Mouse (Mus musculus) cerebellum, postnatal 25 days (tissue): ENCODE results near the gene 1700016H13Rik.

ENCODE experiments used
- DNase-seq, 2 experiments: peaks; one replicate each; pipeline ENCODE4 v3.0.0; 2021; ENCODE audit warnings: mixed read lengths in 2 of 2

Gene 1700016H13Rik

DNA sequence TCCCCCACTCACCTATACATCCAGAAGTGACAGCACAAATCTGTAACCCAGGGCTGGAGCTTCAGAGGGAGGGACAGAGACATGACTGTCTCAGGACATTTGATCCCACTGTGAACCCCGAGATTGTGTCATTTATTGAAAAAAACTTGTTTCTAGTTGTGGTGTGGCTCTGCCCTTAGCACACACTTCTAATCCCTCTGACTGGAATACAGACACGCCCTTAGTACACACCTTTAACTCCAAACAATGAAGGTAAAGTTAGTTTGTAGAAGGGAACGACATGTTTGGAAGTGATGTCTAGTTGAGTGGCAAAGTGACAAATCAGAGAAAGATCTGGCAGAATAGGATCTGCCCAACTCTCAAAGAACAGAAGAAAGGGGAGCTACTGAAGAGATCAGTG lies 16.0 kb upstream of the 1700016H13Rik start:
- DNase-seq = no peak

DNA sequence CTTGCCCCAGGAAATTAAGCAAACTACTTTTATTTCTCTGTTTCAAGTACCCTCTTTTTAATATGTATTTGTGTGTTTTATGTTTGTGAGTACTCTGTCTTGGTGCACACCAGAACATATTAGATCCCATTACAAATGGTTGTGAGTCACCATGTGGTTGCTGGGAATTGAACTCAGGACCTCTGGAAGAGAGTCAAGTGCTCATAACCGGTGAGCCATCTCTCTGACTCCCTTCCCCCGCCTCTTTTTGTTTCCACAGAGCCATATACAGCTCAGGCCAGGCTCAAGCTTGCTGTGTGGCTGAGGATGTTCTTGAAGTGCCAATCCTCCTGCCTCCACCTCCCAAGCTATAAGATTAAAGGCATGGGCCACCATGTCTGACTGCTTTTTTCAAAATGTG lies 10.1 kb upstream of the 1700016H13Rik start:
- no peak for DNase-seq

DNA sequence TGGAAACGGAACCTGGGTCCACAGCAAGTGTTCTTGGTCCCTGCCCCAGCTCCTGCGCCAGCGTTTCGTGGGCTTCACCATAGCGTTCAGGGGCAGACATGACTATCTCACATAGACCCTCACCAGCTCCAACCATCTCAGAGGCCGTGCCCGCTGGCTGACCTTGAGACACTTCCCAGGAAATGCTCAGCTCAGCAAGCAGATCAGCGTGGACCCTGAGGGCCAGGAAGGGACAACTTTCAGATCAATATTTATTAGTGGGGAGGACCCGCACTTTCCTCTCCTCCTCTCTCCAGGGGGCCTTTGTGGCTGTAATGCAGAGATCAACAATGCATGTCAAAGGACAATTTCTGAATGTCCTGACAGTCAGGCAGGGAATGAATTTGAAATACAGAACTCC lies 9.1 kb upstream of the 1700016H13Rik start:
- no peak for DNase-seq

DNA sequence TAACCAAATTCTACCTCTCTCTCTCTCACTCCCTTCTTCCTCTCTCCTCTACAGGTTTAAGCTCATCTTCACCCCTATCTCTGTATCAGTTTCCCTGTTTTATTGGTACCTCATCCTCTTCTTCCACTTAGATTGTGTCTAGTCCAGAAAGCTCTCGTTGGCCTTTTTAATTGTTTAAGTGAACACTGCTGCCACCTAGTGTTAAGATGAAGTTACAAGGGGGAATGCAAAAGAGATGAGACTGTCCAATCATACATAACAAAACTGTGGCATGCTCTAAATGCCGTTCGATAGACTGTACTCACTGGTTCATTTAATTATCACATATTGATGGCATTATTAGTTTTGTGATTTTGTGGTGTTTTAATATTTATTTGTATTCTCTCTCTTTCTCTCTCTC lies 3.8 kb upstream of the 1700016H13Rik start:
- DNase-seq = peak in 1 of 2 experiments; percentile 27

DNA sequence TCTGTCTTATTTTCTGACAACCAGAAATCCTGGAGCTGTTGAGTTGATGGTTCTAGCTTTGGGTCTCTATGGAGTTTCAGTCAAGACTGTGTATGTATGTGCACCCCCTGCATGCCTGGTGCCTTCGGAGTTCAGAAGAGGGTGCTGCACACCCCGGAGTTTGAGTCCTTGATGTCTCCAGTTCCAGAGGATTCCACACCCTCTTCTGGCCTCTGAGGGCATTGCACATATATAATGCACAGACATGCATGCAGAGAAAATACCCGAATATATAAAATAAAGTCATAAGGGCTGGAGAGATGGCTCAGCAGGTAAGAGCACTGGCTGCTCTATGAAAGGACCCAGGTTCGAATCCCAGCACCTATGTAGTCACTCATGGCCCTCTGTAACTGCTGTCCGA lies 3.1 kb upstream of the 1700016H13Rik start:
- peak in 1 of 2 experiments; percentile 26 for DNase-seq

DNA sequence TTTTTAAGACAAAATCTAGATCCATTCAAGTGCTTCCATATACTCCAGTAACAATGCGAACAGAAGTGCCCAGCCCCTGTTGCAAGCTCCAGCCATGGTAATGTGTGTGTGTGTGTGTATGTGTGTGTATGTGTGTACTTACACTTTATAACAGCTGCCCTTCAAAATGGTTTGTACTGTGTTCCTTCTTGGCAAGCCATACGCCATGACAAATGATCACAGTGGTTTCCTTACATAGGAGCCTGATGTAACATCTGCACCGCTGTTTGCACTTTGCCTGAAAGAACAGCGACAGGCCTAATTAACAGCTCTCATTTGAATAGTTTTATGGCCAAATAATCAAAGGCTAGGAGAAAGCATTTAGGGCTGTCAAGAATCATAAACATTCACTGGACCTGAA lies 1.0 kb downstream of the 1700016H13Rik start:
- DNase-seq = no peak

DNA sequence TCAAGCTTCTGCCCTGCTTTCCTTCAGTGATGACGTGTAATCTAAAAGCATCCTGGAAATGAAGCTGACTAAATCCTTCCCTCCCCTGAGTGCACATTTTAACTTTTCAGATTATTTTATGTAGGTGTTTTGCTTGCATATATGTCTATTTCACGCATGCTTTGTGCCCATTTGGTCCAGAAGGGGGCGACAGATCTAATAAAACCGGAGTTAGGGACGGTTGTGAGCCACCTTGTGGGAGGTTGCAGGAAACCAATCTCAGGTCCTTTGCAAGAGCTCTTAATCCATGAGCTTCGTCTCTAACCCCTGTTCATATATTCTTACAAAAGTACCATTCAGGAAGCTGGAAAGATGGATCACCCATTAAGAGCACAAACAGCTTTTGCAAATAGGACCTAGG lies 1.6 kb downstream of the 1700016H13Rik start:
- peak in 1 of 2 experiments; percentile 32 for DNase-seq

DNA sequence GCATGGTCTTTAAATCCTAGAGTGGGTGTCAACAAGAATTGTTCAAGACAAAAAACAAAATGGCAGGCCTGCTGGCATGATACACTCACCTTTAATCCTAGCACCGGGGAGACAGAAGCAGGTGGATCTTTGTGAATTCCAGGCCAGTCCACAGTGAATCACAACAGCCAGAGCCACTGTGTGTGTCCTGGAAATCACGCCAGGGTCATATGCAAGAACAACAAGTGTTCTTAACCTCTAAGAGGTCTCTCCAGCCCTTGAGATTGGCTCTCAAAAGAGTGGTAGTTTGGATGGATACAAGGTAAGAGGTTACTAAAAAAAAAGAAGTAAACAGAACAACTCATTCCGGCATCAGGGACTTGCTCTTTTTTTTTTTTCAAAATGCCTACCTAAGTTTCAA lies 8.5 kb downstream of the 1700016H13Rik start:
- DNase-seq = no peak

DNA sequence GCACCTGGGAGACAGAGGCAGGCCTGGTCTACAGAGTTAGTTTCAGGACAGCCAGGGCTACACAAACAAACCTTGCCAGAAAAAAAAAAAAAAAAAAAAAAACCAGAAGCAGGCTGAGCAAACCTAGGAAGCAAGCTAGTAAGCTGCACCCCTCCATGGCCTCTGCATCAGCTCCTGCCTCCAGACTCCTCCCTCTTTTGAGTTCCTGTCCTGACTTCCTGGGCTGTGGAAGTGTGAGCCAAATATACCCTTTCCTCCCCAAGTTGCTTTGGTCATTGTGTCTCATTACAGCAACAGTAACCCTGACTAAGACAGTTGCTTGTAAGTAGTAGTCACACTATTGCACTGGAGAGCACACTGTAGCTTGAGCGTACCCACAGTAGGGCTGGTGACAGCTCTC lies 11.6 kb downstream of the 1700016H13Rik start:
- no peak for DNase-seq

DNA sequence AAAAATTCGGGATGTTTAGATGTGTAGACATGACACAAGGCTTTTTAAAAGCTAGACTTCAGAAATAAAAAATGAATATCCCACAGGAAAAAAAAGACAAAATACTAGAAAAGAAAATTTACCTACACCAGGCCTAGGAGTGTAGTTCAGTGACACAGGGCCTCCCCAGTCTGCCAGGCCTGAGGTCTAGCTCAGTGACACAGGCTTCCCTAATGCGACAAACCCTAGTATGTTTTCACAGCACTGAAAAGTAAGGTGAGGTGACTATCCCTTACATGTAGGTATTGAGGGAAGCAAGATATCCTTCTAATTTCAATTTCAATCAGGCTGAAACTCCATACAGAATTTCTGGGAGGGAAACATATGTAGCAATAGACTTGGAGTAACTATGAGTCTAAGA lies 18.6 kb downstream of the 1700016H13Rik start:
- DNase-seq = no peak

DNA sequence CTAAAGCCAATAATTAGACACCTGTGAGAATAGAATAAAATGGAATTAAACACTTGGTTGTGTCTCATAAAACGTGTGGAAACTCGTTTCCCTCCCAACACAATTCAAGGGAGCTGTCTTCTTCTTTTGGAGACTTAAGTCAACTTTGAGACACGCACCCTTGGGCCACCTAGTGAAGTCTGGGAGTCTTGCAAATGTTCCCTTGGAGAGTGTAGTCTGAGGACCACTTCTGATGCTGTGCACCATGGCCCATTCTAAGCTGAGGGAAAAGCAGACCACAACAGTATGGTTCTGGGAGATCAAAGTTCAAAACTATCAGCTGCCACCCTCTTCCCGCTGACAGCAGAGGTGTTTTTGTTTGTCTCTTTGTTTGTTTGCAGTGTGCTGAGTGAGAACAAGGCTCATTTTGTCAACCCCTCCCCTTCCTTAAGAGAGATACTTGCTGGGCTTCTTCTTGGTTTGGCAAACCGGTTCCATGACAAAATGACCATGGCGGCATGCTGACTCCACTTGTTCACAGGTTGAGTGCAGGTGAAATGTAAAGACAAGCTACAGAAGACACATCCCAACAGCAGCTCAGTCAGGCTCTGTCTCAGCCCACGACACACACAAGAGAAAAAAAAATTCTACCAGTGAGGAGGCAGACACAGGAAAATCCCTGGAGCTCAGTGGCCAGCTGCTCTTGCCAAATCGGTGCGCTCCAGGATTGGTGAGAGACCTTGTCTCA lies 25.8 kb downstream of the 1700016H13Rik start:
- no peak for DNase-seq

DNA sequence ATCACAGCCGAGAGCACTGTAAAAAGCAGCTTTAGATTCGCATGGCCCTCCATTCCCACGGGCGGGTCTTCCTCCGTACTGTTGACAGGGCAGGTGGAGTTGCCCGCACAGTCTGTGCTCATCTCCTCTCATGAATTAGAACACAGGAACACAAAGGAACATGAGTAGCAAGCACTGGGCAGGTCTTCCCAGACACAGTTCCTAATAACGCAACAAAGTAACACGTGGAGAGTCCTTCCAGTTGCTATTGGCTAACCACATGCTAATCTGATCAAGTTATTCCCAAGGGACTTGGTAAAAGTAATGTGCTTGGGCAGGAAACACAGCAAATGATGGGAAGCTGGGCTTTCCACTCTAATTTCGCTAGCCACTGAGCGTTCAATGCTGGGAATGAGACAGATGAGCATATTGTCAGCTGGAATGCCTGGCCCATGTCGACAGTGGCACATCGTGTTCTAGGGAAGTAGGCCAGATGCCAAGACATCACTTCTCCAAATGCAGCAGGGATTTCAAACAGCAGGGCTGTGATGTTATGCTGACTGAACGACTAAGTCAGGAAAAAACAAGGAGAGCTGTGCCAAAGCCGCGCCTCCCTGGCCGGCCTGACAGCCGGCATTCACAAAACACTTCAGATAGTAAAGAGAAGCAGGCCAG lies 26.6 kb downstream of the 1700016H13Rik start, which contains the start of gene Slc10a6:
TSS of gene Slc10a6 (minus strand) at position 293 of the 654 bp plus-strand sequence.
- DNase-seq = peak; percentile 11 to 17

DNA sequence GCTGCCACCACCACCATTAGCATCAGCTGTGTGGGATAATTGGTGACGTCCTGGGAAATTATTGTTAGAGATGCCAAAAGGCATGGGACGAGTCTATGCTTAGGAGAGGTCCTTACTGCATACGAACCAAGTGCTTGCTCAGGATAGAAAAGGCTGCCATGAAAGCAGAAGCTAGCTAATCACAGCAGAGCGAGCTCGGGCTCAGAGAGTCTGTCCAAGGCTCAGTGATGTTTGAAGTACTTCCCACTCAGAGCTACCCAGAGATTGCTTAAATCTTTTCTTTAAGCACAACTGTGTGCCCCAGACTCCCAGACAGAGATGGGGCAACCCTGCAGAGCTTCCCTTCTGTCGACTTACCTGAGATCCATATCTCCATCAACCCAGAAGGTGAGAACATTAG lies 27.3 kb downstream of the 1700016H13Rik start:
- DNase-seq = no peak

DNA sequence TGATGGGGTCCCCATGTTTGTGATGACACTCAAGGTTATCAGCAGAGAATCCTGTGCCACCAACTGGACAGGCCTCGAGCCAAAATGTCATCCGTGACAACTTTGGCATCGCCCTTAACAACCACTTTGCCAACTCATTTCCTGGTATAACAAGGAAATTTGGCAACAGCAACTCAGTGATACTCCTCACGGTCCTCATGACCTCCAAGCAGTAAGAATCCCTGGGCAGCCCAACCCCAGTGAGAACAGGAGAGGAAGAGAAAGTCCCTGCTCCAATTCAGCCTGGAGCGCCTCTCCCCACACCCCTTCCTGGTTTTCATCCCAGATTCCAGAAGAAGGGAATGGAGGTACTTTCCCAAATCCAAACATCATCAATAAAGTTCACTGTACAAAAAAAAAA lies 31.0 kb downstream of the 1700016H13Rik start:
- DNase-seq = no peak

DNA sequence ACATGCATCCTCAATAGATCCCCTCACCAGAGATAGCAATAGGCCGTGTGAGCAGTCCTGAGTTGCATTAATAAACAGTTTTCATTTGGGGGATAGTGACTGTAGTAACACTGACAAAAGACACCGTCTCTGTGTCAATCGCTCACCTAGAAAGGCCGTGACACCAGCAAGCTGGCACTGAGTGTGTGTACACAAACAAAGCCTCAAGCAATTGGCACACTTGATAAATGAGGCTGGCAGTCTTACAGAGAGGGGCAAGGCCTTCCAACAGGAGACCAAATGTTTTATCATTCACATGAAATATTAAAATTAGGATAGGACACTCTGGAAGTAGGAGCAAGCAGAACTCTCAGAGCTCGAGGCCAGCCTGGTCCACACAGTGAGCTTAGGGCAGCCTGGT lies 33.5 kb downstream of the 1700016H13Rik start:
- DNase-seq = no peak

DNA sequence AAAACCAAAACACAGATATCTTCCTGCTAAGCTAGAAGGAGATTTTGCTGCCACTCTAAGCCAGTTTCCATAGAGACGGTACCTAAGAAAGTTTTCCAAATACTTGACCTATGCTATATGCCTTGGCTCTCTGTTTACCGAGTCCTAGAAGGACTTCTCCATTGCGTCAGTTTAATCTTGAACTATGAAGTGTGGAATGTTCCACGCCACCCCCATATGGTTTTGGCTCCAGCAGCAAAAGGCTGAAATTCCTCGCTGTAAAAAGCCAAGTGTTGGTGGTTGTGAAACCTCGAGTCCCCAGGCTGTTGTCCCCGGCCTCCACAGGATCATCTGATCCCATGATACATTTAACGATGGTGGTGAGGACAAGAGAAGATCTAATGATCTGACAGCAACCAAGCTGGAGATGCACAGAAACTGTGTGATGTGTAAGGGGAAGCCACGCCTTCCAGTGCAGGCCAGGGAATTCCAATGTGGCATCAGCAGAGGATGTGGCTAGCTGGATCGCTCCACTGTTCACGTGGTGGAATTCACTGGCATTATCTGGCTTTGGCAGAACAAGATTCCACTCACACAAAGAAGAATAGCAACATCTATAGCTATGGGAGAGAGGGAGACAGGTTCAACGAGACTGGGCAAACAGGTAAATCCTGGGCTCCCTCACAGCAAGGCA lies 35.4 kb downstream of the 1700016H13Rik start:
- no peak for DNase-seq

DNA sequence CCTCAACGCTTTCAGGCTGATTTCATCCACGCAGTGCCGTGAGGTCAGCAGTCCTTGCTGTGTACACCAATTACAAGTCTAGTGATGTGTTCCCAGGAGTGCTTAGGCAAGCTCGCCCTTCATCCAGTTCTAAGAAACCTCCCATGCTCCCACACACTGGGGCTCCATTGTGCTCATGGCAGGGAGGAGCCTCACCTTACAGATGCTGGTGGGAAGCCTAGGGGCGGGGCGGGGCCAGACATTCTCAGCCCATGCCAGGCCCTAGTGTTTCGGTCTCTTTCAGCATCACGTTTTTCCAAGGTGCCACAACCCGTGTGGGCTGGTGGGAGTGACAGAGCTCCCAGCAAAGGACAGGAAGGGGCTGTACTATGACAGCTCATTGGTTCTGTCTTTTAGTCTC lies 38.6 kb downstream of the 1700016H13Rik start:
- DNase-seq = no peak

DNA sequence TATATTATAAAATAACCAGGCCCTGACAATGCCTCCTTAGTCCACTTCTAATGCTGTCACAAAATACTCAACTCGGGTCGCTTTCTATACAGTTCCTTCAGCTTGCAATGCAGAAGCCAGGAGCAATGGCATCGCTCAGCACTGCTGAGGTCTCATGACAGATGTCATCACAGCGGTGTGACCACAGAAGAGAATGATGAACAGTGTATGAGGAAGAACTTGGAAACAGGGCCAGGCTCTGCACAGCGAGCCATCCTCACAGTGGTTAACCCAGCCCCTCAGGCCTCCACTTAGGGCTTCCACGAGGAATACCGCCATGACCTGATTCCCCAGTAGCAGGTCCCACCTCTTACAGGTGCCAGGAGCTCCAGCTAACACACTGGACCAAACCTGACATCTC lies 41.5 kb downstream of the 1700016H13Rik start:
- no peak for DNase-seq

DNA sequence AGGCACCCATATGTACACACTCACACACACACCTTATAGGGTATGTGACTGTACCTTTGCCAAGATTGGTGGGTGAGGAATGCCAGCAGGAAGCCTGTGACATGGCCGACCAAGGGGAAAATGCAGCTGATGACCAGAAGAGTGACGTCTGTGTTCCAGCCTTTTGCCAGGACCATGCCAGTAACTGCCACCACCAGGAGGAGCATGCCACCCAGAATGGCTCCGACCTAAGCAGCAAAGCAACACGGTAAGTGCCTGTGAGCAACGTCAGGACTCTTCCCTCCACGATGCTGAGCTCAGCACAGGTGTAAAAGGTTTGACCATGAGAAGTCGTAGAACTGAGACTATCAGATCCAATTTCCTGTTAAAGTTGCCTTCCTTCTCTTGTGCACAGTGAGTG lies 43.5 kb downstream of the 1700016H13Rik start:
- DNase-seq = no peak

DNA sequence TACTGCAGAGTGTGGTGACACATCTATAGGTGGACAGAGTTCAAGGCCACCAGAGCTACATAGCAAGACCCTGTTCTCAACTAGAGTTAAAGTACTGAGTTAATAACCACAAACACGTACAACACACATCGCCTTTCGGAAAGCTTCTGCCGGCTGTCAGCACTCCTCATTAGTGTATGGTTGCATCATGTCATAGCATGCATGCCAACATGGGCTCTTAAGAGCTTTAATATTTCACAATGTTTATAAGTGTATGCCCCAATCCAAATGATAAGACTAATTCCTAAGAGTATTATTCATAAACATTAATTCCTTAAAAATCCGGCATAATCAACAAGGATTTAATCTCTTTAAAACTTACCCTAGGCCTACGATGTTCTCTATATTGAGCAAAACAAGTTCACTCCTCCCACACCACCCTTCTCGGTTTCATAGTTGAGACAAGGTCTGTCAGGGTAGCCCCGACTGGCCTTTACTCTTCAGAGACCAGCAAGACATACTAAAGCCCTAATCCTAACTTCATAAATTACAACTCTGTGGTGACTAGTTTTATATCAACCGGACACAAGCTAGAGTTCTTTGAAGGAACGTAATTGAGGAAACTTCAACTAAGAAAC lies 44.8 kb downstream of the 1700016H13Rik start:
- no peak for DNase-seq

DNA sequence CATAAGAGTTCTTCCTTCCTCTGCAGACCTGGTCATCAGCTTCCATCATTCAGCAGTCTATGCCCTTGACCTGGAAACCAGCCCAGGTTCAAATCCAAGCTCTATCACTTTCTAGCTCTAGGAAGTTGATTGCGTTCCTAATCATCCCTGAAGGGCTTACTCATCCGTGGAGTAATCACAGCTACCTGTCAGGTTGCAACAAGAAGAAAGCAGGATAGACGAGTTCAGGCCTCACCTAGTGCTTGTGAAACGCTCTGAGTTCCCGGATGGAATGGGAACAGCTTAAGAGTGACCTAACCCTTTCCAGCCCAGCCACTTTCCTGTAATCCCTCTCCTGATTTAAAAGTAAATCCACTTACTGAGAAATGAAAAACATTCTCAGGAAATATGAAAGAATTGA lies 45.7 kb downstream of the 1700016H13Rik start:
- DNase-seq = no peak

DNA sequence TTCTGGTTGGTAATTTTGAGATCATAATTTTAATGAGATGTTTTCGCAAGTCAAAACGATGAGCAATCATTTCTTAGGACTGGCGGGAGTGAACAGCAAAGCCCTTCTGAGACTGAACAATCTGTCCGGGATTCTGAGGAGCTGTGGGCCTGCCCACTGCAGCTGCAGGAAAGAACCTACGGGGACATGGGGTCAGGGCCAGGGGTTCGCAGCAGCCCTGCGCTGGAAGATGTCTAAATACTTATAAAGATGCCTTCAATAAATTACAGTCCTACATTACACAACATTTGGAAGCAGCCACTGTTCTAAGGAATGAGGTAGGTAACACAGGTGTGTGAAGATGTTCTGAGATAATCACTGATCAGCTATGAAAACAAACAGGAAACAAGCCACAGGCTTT lies 50.1 kb downstream of the 1700016H13Rik start:
- no peak for DNase-seq

DNA sequence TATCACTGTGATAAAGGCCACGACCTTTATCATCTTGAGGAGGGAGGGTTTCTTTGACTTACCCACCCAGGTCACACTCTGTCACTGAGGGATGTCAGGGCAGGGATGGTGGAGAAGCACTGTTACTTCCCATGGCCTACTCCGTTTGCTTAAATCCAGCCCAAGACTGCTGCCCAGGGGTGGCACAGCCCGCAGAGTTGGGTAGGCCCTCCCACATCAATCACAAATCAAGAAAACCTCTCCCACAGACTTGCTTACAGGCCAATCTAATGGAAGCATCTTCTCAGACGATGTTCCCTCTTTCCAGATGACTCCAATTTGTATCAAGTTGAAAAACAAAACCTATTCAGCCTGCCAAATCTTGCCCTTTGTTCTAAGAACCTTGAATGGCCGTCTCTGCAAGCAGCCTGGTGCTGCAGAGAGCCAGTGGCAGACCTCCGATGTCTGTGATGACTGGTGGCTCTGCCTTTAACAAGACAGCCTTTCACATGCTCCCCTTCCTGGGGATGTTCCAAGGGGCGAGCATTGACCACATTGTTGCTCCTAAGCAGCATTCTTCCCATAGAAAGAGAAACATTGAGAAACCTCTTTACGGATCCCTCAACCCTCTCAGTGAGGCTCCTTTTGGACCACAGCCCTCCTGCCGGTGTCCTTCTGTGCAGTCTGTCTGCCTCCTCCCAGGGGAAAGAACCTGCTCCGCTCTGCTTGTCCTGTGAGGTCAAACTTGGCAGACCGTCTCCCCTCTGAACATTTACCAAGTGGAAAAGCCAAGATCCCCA lies 52.5 kb downstream of the 1700016H13Rik start:
- DNase-seq = peak; percentile 56 to 64
